Mouse (Mus musculus): ENCODE data around the gene Zfhx3.

The Zfhx3 gene

GRCm38 (mm10) chr8:108595721-108596495 lies 653.5 kb downstream of the Zfhx3 start:
- peak; percentile 34 to 57 for DNase-seq

- no peak for DNase-seq
Measured at GRCm38 (mm10) chr8:108599003-108599402, 656.6 kb downstream of the Zfhx3 start.

- DNase-seq, result no peak
Measured at GRCm38 (mm10) chr8:108599558-108599957, 657.1 kb downstream of the Zfhx3 start.

GRCm38 (mm10) chr8:108608678-108609077 lies 666.2 kb downstream of the Zfhx3 start:
- DNase-seq, result no peak

GRCm38 (mm10) chr8:108609114-108609513 lies 666.7 kb downstream of the Zfhx3 start:
- DNase-seq, result no peak

GRCm38 (mm10) chr8:108611141-108611674 lies 668.8 kb downstream of the Zfhx3 start:
- DNase-seq, result no peak

GRCm38 (mm10) chr8:108611792-108612413 lies 669.5 kb downstream of the Zfhx3 start:
- DNase-seq, result peak in 1 of 2 experiments; percentile 35

- DNase-seq, result peak; percentile 26 to 57
Measured at GRCm38 (mm10) chr8:108612815-108613214, 670.4 kb downstream of the Zfhx3 start.

- no peak for DNase-seq
Measured at GRCm38 (mm10) chr8:108613280-108613679, 670.8 kb downstream of the Zfhx3 start.

- no peak for DNase-seq
Measured at GRCm38 (mm10) chr8:108621296-108621695, 678.9 kb downstream of the Zfhx3 start.

GRCm38 (mm10) chr8:108623660-108624059 lies 681.2 kb downstream of the Zfhx3 start:
- DNase-seq, result no peak

GRCm38 (mm10) chr8:108625571-108626120 lies 683.2 kb downstream of the Zfhx3 start:
- no peak for DNase-seq

- no peak for DNase-seq
Measured at GRCm38 (mm10) chr8:108631069-108631468, 688.6 kb downstream of the Zfhx3 start.

- DNase-seq, result no peak
Measured at GRCm38 (mm10) chr8:108634282-108634681, 691.8 kb downstream of the Zfhx3 start.

GRCm38 (mm10) chr8:108637887-108638286 lies 695.4 kb downstream of the Zfhx3 start:
- DNase-seq, result no peak

- no peak for DNase-seq
Measured at GRCm38 (mm10) chr8:108645660-108646059, 703.2 kb downstream of the Zfhx3 start.

GRCm38 (mm10) chr8:108647556-108647955 lies 705.1 kb downstream of the Zfhx3 start:
- peak; percentile 64 to 76 for DNase-seq

- no peak for DNase-seq
Measured at GRCm38 (mm10) chr8:108648993-108649392, 706.5 kb downstream of the Zfhx3 start.

- DNase-seq, result no peak
Measured at GRCm38 (mm10) chr8:108650837-108651236, 708.4 kb downstream of the Zfhx3 start.

GRCm38 (mm10) chr8:108661486-108662093 lies 719.1 kb downstream of the Zfhx3 start:
- no peak for DNase-seq

- DNase-seq, result no peak
Measured at GRCm38 (mm10) chr8:108662766-108663165, 720.3 kb downstream of the Zfhx3 start.

GRCm38 (mm10) chr8:108671939-108672515 lies 729.6 kb downstream of the Zfhx3 start:
- no peak for DNase-seq

GRCm38 (mm10) chr8:108675001-108675525 lies 732.6 kb downstream of the Zfhx3 start:
- DNase-seq, result peak in 1 of 2 experiments; percentile 38
